Mouse (Mus musculus) limb, embryonic 14.5 days (tissue): ENCODE measurements around the gene Ldhal6b. TPM values are rescaled to one million over a fixed set of nuclear protein-coding genes. Genes with fewer than 3 reads are reported as not detected.

Experiments
- ATAC-seq: fragments of 200-750 bp; cut with Nextera tagmentation; 2 replicates; pipeline ENCODE4 v1.8.0; 2017; ENCODE audit warnings: low read depth, moderate number of reproducible peaks, moderate TSS enrichment; ENCODE audit not compliant: low FRiP score
- DNase-seq: peaks from one replicate; pipeline ENCODE4 v3.0.0-alpha.2; 2015; ENCODE audit warnings: low spot score
- H3K27ac ChIP-seq: fragments of 300-500 bp; sonication (generic); replicated peaks from 2 replicates; pipeline ENCODE4 v1.5.1; 2014; ENCODE audit warnings: low read depth, mild to moderate bottlenecking, low read length, moderate library complexity, mixed read lengths
- H3K27me3 ChIP-seq: fragments of 300-500 bp; sonication (generic); 2 replicates; pipeline ENCODE4 v1.6.1; 2014; ENCODE audit warnings: low read length, mixed read lengths; ENCODE audit not compliant: control insufficient read depth, insufficient read depth
- H3K36me3 ChIP-seq: fragments of 300-500 bp; sonication (generic); 2 replicates; pipeline ENCODE4 v1.6.1; 2014; ENCODE audit warnings: mild to moderate bottlenecking, low read length, moderate library complexity, mixed read lengths; ENCODE audit not compliant: control insufficient read depth, insufficient read depth
- H3K4me1 ChIP-seq: fragments of 300-500 bp; sonication (generic); 2 replicates; pipeline ENCODE4 v1.6.1; 2014; ENCODE audit warnings: antibody characterized with exemption, low read length, mixed read lengths; ENCODE audit not compliant: control insufficient read depth, insufficient read depth
- H3K4me2 ChIP-seq: fragments of 300-500 bp; sonication (generic); replicated peaks from 2 replicates; pipeline ENCODE4 v1.6.1; 2014; ENCODE audit warnings: low read depth, mild to moderate bottlenecking, low read length, moderate library complexity; ENCODE audit not compliant: severe bottlenecking
- H3K4me3 ChIP-seq: fragments of 300-500 bp; sonication (generic); replicated peaks from 2 replicates; pipeline ENCODE4 v1.5.1; 2014; ENCODE audit warnings: low read length
- H3K9ac ChIP-seq: fragments of 300-500 bp; sonication (generic); 2 replicates; pipeline ENCODE4 v1.6.1; 2014; ENCODE audit warnings: mild to moderate bottlenecking, low read depth, low read length, moderate library complexity; ENCODE audit not compliant: severe bottlenecking
- H3K9me3 ChIP-seq: fragments of 300-500 bp; sonication (generic); 2 replicates; pipeline ENCODE4 v1.6.1; 2016; ENCODE audit warnings: low read length; ENCODE audit not compliant: control insufficient read depth
- POLR2A ChIP-seq: fragments of 200-500 bp; IDR thresholded peaks from 2 replicates; pipeline ENCODE4 v1.8.0; 2012; ENCODE audit warnings: inconsistent platforms, mild to moderate bottlenecking, moderate library complexity, borderline replicate concordance; ENCODE audit not compliant: insufficient read depth, insufficient read length; ENCODE audit errors: extremely low read depth
- WGBS: fragments of 180-500 bp; shearing (Covaris S2); extraction: QIAGEN DNeasy Blood & Tissue Kit; methylation state at CpG from one replicate; pipeline ENCODE4 v1.1.7; 2014; 5-methylcytosine and 5-hydroxymethylcytosine counted together
- polyA plus RNA-seq, 2 experiments: library from polyadenylated mRNA; depleted of rRNA in 1 of 2; stranded (reverse) in 1 of 2; unstranded in 1 of 2; fragments of >200 nt; fragmentation: Nextera tagmentation in 1 of 2; extraction: Ambion mirVana in 1 of 2; gene quantifications; 2 replicates each; pipeline versions ENCODE4 v1.2.1 to v1.2.3; 2012 to 2014

The Ldhal6b gene
- polyA plus RNA-seq, 2 experiments, result 0.47 TPM; not detected in 1

DNA sequence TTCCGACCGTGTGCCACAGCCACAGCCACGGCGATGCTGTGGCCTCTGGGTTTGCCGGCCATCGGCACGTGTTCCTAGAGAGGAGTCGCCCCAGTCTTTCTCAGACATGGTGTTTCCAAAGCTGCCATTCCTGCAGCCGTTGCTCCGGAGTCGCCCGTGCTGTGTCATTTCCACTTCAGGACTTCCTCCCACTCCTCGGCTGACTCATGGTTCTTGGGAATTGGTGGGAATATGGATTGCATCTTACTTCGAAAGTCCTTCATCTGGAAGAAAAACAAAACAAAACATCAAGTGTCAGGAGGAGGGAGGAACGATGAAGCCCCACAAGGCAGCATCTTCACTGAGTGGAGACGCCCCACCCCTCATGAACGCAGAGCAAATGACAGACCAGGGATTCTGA, 7.4 kb downstream of the Ldhal6b start:
- Histone ChIP-seq H3K27me3 (no peaks in the 10 kb centered on the region), H3K36me3 (peaks cover 14% of the 10 kb centered on the region), H3K4me2 (no peak overlapping the region), H3K4me1 (no peaks in the 10 kb centered on the region), H3K27ac (no peak overlapping the region), H3K9me3 (no peaks in the 10 kb centered on the region), H3K4me3 (no peak overlapping the region), H3K9ac (no peak overlapping the region)
- ATAC-seq (no peak), DNase-seq (no peak)
- no peak for TF ChIP-seq POLR2A
- WGBS, result 92% methylated on average over 17 of the region's 17 CpGs

DNA sequence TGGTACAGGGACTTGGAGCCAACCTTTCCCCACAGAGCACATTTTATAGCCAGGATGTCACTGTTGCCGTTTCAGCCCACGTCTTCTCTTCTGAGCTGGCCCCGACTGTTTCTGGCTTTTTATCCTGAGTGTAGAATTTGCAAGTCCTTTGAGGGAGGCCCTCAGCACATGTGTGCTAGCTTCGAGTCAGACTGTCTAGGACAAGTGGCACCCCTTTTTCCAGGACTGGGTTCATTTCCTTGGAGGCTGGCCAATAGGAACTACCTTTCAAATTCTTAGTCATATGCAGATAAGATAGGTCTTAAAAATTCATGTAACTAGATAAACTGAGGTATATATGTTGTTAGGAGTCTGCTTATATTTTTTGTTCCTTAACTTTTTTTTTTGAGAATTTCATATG, 8.2 kb downstream of the Ldhal6b start:
- Histone ChIP-seq H3K36me3 (peaks cover 14% of the 10 kb centered on the region), H3K9me3 (no peaks in the 10 kb centered on the region), H3K4me1 (no peaks in the 10 kb centered on the region; the same call in 1 of the 2 replicates), H3K27me3 (0 out of 2 replicates have a peak, but pooled peaks cover 3% of the 10 kb centered on the region), H3K4me2 (no peak overlapping the region), H3K4me3 (no peak overlapping the region), H3K27ac (no peak overlapping the region), H3K9ac (no peak overlapping the region)
- WGBS, result 76% methylated on average over 4 of the region's 4 CpGs
- DNase-seq (no peak), ATAC-seq (no peak)
- no peak for TF ChIP-seq POLR2A

DNA sequence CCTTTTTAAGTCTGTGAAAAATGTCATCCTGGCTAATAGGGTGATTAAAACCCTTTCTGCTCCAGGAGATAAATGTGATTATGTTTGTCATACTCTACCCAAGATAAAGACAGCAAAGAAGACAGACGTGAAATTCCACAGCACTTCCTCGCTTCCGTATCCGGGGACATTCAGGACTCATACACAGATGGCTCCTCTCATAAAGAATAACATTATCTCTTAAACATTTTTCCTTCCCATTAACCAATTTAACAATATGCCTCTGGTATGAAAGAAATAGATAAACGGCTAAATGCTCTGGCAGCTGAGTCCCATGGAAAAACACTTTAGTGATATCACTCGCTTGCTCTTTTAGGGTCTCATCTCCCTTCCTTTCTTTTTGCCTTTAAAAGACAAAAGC, 11.5 kb downstream of the Ldhal6b start:
- Histone ChIP-seq H3K4me3 (no peak overlapping the region), H3K27ac (no peak overlapping the region), H3K9ac (no peak overlapping the region), H3K9me3 (no peaks in the 10 kb centered on the region), H3K4me1 (peaks cover 13% of the 10 kb centered on the region; the same call in 1 of the 2 replicates), H3K36me3 (peaks cover 14% of the 10 kb centered on the region), H3K27me3 (0 out of 2 replicates have a peak, but pooled peaks cover 6% of the 10 kb centered on the region), H3K4me2 (no peak overlapping the region)
- DNase-seq (no peak), ATAC-seq (no peak)
- 77% methylated on average over 6 of the region's 6 CpGs for WGBS
- TF ChIP-seq POLR2A, result no peak

DNA sequence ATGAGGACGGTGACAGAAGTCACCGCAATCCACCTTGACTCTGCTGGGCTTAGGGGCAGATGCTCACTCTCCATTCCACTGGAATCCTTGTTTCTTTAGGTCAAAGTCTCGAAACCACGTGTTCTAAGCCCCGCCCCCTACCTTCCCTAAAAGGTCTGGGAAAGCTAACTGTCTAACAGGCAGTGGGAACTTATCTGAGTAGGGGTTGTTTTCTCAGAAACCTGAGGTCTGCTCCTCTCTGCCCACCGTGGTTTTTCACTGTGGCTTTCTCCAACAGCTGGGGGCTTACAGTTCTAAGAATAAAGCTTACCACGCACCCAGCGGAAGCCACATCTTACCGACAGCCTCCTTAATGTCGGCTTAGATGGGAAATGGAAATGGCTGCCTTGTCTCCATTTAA, 12.0 kb downstream of the Ldhal6b start:
- no peak for TF ChIP-seq POLR2A
- H3K27ac ChIP-seq, result no peak overlapping the region
- H3K4me2 ChIP-seq, result no peak overlapping the region
- no peak overlapping the region for H3K9ac ChIP-seq
- H3K36me3 ChIP-seq, result peaks cover 13% of the 10 kb centered on the region
- no peak for DNase-seq
- ATAC-seq, result no peak
- no peaks in the 10 kb centered on the region for H3K9me3 ChIP-seq
- no peak overlapping the region for H3K4me3 ChIP-seq
- H3K27me3 ChIP-seq, result 0 out of 2 replicates have a peak, but pooled peaks cover 6% of the 10 kb centered on the region
- 41% methylated on average over 10 of the region's 10 CpGs for WGBS
- peaks cover 13% of the 10 kb centered on the region; the same call in 1 of the 2 replicates for H3K4me1 ChIP-seq

DNA sequence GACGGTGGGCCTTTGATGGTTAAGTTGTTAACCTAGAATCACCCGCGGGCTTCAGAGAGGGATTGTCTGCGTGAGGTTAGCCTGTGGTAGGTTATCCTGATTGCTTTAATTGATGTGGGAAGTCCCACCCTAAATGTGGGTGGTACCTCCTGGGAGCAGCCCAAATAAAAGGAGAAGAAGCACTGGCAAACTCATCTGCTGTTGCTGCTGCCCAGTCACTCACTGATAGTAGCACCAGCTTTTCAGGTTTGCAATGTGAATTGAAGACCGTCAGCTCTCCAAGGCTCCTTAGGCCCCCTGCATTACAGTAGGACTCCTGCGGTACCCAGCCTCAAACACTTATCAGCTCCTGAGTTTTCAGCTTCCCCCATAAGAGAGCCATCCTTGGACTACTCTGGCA, 14.7 kb downstream of the Ldhal6b start:
- no peak for TF ChIP-seq POLR2A
- ATAC-seq (no peak), DNase-seq (no peak)
- no peak overlapping the region for H3K4me3 ChIP-seq
- H3K4me1 ChIP-seq, result peaks cover 13% of the 10 kb centered on the region; the same call in 1 of the 2 replicates
- 76% methylated on average over 6 of the region's 6 CpGs for WGBS
- H3K9ac ChIP-seq, result no peak overlapping the region
- no peak overlapping the region for H3K4me2 ChIP-seq
- H3K36me3 ChIP-seq, result no peaks in the 10 kb centered on the region
- no peak overlapping the region for H3K27ac ChIP-seq
- no peaks in the 10 kb centered on the region for H3K9me3 ChIP-seq
- 0 out of 2 replicates have a peak, but pooled peaks cover 6% of the 10 kb centered on the region for H3K27me3 ChIP-seq
